Mouse (Mus musculus): ENCODE measurements around the gene Tet3. TPM values are rescaled to one million over a fixed set of nuclear protein-coding genes. Genes with fewer than 3 reads are reported as not detected.
A peak's percentile ranks its signal among the peaks of the same experiment; 100 is the strongest.

Gene Tet3
- total RNA-seq, 2 experiments from 2014 or later, result 12.2 to 29.6 TPM

DNA sequence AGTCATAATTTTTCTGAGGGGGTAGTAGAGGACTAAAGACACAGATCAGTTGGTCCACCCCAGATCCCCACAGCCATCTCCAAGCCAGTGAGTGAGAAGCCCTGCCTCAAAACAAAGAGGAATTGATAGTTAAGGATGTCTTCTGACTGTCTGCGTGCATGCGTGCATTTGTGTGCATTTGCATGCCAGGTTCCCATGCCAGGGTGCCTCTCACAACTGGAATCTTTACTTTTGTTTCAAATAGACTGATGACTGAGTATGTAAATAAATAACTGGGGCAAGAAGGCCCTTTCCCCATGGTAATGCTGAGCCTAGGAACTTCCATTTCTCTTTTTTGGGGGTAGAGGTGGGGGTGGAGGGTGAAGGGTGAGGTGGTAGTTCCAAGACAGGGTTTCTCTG, 41.8 kb downstream of the Tet3 start:
- no peak for ATAC-seq (replicated peaks; ENCODE audit: poor library complexity)

GRCm38 (mm10) chr6:83416261-83417103, 42.4 kb downstream of the Tet3 start:
- ATAC-seq (replicated peaks; ENCODE audit: poor library complexity), result no peak

DNA sequence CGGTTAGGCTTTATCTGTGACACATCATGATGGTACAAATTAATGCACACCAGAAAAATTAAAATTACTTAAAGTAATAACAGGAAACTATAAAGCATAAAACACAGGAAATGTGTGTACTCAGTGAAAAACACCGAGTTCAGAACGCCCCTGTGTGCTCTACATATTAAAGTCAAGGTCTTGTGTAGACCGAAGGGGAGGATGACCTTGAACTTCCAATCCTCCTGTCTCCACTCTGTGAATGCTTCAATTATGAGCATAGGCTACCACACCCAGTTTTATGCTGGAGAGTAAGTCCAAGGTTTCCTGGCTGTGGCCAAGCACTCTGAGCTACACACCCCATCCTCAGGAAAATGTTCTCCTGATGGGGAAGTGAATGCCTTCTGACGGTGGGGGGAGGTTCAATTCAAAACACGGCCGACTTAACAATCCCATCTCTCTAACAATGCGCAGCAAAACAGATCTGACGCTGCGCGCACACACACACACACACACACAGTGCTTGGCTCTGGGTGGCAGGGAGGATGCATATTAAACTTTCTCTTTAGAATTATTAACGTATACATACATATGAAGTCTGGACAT, 43.4 kb downstream of the Tet3 start:
- ATAC-seq (replicated peaks; ENCODE audit: poor library complexity), result no peak

GRCm38 (mm10) chr6:83414601-83415355, 44.1 kb downstream of the Tet3 start:
- ATAC-seq (replicated peaks; ENCODE audit: poor library complexity), result no peak

GRCm38 (mm10) chr6:83413686-83414085, 45.2 kb downstream of the Tet3 start:
- no peak for ATAC-seq (replicated peaks; ENCODE audit: poor library complexity)

- peak; percentile 51 for ATAC-seq (replicated peaks; ENCODE audit: poor library complexity)
Measured at GRCm38 (mm10) chr6:83412854-83413401, 46.0 kb downstream of the Tet3 start.

DNA sequence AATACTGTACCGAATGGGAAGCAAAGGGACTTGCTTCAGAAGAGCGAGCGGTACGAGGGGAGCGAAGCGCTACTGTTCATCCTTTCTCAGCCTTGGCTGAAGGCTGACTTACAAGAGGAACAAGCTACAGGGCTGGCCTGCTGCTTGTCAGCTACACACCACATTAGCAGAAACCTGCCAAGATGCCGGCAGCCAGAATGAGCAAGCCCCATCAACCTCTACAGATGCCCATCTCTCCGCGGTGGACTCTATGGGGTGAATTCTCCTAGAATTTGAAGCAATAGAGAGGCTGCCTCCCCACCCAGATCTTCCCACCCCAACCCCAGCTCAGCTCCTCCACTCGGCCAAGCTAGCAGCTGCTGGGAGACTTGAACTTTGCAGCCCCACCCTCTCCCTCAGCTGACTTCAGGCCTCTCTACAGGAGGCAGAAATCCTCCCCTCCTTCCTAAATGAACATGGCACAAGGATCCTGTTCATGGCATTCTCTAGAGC, 46.5 kb downstream of the Tet3 start:
- ATAC-seq (replicated peaks; ENCODE audit: poor library complexity), result no peak

- no peak for ATAC-seq (replicated peaks; ENCODE audit: poor library complexity)
Measured at GRCm38 (mm10) chr6:83411635-83412361, 47.1 kb downstream of the Tet3 start.

GRCm38 (mm10) chr6:83410046-83410706, 48.7 kb downstream of the Tet3 start:
- peak; percentile 41; the same call in 1 of the 2 replicates for ATAC-seq (replicated peaks; ENCODE audit: poor library complexity)

GRCm38 (mm10) chr6:83408510-83408909, 50.4 kb downstream of the Tet3 start:
- no peak for ATAC-seq (replicated peaks; ENCODE audit: poor library complexity)

GRCm38 (mm10) chr6:83405511-83406064, 53.3 kb downstream of the Tet3 start:
- ATAC-seq (replicated peaks; ENCODE audit: poor library complexity), result no peak

GRCm38 (mm10) chr6:83404571-83404970, 54.3 kb downstream of the Tet3 start:
- ATAC-seq (replicated peaks; ENCODE audit: poor library complexity), result no peak

DNA sequence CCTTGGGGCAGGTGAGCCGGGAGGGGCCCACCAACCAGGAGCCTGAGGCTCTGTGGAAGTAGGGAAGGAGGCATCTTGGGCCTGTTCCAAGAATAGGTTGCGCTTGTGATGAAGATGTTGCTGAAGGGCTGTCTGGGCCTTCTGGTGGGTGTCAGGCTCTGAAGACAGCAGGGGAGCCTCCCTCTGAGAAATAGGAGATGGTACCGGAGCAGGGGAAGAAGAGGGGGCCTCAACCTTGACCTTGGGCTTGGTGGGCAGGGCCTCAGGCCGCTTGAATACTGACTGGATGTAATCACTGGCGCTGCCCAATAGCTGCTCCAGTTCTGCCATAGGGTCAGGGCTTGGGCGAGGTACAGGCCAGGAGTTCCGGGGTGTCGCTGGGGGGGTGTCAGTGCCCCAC, 55.4 kb downstream of the Tet3 start:
- no peak for ATAC-seq (replicated peaks; ENCODE audit: poor library complexity)

DNA sequence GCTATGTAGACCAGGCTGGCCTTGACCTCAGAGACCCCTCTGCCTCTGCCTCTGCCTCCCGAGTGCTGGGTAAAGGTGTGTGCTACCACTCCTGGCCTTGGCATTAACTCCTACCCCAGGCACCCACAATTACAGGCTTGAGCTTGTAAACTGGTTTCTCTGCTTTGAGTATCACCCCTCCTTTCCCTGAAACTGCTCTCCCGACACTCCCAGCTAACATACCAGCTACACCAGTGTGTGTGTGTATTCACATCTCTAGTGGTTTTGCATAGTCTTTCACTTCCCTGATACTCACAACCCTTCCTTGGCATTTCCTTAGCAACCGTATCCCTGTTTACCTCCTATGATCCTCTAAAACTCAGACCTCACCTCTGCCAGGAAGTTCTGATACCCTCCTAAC, 59.1 kb downstream of the Tet3 start:
- no peak for ATAC-seq (replicated peaks; ENCODE audit: poor library complexity)

GRCm38 (mm10) chr6:83397728-83398127, 61.2 kb downstream of the Tet3 start:
- no peak for ATAC-seq (replicated peaks; ENCODE audit: poor library complexity)

DNA sequence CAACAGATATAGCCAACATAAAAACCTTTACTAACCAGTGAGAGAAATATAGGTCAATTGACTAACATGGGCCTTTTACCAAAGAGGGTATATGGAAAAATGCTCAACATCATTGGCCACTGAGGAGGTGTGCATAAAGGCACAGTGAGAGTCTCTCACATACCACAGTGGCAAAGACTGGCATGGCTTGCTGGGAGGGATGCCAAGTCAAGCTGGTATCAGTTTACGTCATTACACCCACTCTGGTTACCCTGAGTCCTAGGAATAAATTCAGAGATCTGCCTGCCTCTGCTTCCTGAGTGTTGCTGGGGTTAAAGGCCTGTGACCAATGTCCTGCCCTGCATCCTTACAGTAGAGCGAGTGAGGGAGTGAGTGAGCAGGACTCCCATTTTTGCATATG, 62.2 kb downstream of the Tet3 start:
- no peak for ATAC-seq (replicated peaks; ENCODE audit: poor library complexity)

DNA sequence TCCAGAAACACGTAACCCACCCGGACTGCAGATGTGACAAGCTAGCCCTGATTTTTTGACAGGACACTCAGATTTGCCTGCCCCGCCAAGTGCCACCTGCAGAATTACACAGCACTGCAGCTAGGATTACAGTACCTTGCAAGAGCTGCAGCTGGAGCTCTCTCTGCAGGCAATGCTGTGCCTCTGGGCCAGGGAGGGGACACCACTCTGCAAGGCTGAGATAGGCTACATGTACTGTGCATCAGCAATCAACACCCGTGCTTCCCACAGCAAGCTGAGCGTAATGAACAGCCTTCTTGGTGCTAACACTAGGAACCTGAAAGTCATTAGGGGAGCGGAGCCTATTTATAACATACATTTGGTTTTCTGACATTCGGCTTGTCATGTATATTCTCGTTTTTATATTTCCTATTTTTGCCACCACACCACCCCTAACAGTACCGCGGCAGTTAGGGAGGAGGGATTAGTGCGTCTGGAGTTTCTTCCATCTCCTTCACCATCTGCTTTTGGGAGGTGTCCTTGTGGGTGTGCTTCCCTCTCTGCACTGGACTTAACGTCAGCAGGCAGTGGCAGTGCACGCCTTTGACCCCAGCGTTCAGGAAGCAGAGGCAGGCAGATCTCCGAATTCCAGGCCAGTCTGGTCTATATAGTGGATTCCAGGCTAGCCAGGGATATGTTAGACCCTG, 63.2 kb downstream of the Tet3 start:
- peak; percentile 93 for ATAC-seq (replicated peaks; ENCODE audit: poor library complexity)

GRCm38 (mm10) chr6:83394122-83394521, 64.8 kb downstream of the Tet3 start:
- no peak for ATAC-seq (replicated peaks; ENCODE audit: poor library complexity)

DNA sequence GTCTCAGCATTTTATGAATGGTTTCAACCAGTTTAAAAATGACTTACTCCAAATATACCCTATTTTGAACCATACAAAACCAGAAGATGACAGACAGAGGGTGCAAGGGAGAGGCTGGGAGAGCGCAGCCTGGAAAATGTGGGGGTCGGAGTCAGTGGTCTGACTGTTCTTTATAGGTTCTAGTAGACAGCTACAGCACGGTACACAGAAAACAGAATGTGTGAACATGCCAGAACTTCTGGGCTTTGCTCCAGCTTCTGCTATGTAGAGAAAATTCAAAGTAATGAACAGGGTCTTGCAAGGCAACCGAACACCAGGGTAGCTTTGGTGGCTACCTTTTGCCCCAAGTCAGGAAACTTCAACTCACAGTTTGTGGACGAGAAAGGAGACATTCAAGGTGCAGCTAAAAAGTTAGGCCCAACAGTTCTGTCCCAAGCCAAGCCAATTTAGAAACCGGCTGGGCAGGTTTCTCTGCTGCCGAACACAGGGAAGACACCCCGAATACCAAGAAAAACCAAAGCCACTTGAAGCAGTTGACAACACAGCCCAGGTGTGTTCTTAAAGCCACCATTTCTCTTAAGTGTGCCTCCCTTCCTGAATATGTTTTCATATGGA, 66.6 kb downstream of the Tet3 start:
- no peak for ATAC-seq (replicated peaks; ENCODE audit: poor library complexity)

All from megakaryocyte progenitor cell, adult 5-6 weeks (primary cell).